Mouse (Mus musculus) layer of hippocampus, adult 9-10 months (tissue): ENCODE measurements around the gene Hivep2.

ENCODE experiments used
- DNase-seq: peaks from one replicate; pipeline ENCODE4 v3.0.0; 2022; ENCODE audit warnings: low spot score

Gene Hivep2

DNA sequence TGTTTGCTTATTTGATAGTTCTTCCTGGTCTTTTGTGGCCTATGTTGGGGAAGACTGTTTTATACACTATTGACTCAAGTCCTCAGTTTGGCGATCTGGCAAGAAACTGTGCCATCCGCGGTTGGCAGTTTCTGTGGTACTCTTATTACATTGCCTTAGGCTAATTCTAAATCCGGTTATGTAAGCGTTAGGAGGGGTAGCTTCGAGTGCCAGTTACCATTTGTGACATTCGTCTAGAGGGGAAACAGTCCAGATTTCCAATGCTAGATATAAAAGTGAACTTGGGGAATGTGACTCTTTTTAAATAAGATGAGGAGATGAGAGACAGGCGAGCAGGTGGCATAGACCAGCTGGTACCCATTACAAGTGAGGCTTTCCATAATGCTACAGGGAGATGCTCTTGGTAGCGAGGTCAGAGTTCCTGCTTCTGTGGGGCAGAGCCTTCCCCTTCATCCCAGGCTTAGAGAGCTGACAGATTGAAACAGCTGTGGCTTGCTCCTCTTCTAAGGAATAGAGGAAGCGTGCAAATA is 83.1 kb downstream of the Hivep2 start:
- DNase-seq = no peak

DNA sequence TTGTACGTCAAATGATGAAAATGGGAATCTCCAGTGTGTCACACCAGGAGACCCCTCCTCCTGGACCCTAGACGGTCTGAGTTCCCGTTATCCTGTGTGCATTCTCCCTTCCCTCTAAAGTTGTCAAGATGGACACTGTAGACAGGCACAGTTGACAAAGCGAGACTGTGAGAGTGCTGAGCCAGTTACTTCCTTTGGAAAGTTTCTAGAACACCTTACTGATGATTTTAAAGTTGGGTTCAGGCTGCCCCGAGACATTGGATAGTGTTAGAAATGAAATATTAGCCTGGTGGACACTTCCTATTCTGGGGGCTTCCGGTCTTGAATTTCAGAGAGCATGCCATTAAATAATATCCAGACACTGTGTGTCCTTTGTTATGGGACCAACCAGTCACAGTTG is 83.8 kb downstream of the Hivep2 start:
- no peak for DNase-seq

DNA sequence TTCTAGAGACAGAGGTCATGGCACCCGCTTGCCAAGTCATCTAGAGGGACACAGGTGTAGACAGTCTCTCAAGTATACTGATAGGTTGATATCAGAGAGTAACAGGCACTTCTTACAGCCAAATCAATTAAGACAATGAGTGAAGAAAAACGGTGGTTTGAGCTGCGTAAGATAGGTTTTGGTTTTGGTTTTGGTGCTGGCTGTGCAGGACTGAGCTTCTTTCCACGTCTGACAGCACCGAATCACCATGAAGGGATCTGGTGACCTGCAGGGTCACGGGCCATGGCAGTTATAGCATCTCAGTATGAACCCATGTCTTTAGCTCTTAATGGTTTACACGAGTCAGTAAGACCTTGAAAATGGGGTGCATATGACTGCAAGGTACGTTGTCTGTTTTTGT is 84.7 kb downstream of the Hivep2 start:
- DNase-seq = no peak

DNA sequence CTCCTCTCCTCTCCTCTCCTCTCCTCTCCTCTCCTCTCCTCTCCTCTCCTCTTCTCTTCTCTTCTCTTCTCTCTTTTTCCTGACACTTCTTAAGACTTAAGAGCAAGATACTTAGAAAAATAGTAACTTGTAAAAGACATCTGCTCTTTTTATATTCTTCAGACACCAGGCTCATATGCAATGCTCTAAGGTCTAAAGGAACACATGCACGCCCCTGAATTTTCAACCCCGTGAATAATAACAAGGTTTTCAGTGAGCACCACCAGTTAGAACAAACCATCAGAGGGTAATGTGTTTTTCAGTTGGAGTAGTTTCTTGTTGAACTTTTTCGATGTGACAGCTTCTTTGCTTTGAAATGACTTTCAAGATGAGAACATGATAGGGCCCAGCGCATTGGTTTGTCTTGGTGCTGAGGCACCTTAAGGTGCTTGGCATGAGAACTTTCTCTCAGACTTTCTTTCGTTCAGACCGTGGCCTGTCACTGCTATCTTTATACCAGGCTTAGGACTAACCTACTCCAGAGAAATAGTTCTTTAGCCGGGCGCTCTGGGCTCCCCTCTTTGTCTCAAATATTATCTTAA is 86.3 kb downstream of the Hivep2 start:
- DNase-seq = no peak

DNA sequence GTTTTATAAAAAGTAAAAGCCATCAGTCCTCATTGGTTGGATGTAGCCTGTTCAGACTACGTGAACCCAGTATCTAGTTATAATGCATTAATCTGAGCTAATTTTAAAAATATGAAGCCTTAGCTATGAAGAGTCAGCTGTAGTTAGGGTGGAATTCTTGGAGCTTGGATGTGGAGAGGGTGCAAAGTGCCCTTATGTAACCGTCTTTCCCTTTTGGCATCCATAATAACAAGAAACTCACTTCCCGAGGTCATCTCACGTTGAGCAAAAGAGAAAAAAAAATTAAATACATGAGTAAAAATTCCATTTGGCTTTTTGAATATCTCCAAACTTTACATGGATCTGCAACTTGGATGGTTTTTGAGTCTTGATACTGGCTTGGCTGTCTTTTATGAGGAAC is 89.0 kb downstream of the Hivep2 start:
- no peak for DNase-seq

DNA sequence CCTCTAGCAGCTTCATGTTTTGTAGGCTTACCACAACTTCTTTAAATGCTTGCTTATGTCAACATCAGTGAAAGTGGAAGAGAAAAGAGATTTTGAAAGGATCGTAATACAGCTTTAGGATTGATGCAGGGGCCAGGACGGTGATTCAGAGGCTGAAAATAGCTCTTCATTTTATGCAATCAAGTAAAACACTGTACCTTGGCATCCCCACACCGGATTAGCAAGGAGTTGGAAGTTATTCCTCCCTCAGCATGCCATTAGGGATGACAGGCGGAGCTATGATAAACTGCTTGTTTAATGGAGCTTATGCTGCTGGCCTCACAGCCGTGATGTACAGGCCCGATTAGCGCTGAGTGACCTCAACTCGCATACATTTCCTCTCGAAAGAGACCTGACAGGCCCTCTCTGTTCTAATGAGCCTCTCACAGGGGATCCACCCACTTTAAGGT is 89.7 kb downstream of the Hivep2 start:
- no peak for DNase-seq

DNA sequence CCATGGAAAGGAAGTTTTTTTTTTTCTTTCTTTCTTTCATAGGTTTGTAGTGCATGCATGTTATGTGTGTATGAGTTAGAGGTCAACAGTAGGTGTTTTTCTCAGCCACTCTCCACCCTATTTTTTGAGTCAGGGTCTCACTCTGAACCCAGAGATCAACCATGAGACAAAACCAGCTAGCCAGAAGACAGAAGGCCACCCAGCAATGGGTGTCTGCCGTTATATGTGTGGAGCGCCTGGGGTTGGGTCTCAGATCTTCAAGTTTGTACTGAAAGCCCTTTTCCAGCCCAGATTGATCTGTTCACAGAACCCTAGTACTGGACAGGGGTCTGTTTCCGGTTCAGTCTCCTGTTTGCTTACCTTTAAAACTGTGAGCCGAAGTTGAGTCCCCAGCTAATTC is 90.2 kb downstream of the Hivep2 start:
- DNase-seq = no peak

DNA sequence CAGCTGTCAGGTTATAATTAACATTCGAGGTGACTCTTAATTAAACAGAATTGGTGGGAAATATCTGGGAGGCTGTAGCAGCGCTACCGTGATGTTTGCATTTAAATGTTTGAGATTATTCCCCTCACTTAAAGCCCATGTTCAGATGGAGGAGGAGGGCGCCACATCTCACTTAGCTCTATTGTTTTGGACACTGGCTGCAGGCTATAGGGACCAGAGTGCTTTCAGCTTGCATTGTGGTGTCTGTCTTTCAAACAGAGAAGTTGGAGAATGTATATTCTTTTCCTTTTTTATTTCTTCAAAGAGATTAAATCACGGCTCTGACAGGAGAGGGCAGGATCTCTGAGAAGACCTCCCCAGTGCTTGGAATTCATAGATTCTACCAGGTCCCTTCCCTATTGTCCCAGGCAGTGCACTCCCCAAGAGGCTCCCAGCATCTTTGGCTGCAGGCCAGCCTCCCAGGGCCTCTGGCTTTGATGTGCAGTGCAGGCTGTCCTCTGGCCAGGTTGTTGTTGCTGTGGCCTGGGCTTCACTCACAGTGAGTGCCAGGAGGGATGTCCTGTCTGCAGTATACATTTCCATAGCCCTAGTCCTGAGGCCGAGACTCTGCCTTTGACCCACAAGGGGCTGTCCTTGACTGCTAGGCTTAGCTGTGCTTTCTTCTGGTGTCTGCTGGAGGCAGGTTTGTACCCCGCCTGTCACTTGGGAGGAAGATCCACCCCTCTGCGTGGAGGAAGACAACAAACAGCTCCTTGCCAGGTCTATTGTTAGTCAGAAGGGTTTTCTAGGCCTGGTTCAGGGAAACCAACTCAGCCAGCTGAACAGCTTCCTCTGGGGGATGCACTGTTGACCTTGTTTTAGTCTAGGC is 90.9 kb downstream of the Hivep2 start:
- DNase-seq = no peak

DNA sequence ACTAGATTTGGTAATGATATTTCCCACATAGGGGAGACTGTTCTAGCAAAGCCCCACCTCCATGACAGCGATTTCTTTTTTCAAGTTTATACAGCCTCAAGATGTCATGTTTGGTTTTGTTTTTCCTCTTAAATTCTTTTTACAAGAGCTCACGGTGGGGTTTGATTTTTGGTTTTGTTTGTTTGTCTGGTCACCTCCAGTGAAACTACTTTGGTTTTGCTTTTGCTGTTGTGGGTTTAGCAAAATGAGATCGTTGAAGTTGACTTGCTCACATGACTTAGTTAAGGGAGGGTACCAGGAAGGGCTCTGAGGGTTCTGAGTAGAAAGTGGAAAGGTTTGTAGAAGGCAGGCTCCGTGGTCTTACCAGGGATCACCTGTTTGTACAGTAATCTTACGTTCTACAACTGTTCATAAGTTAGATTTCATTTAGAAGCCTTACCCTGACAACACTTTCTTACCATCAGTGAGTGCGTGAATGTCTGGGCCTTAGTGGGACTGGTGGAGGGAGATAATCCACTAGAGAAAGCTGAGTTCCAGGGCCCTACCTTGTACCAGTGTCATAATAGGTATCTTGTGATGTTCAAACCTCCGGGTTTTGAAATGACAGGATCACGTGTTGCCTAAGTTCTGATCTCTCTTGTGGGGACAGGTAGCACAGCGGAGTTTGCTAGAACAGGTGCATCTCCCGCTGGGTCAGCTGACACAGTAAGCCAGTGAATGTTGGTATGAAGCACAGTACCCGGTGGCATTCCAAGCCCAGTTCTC is 92.1 kb downstream of the Hivep2 start:
- DNase-seq = no peak

DNA sequence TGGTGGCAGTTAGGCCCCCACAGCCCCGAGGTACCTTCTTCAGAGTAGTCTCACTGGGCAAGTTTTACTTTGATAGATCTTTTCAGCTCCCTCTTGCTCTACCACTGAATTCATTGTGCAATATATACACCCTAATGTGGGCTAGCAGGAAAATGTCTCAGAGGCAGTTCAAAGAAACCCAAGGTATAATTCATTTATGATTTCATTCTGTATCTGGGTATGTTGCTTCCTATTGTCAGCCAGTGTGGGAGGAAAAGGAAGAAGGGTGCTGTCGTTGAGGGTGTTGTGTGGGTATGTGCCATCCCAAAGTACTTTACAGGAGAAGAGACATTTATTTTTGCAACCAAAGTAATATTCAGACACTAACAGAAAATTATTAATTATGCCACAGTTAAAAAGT is 92.9 kb downstream of the Hivep2 start:
- DNase-seq = no peak

DNA sequence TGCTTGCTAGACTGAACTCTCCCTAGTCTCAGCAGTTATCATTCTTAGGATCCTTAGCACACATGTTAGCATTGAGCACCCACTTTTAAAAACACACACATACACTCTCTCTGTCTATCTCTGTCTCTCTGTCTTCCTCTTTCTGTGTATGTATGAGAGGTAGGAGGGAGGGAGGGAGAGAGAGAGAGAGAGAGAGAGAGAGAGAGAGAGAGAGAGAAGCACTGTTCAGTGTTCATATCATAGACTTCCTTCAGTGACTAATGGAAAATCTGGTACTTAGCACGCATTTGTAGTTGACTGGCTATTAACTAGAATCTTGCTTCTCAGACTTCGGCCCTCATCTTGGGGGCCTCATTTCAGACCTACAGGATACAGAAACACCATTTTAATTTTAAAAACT is 93.7 kb downstream of the Hivep2 start:
- DNase-seq = no peak

DNA sequence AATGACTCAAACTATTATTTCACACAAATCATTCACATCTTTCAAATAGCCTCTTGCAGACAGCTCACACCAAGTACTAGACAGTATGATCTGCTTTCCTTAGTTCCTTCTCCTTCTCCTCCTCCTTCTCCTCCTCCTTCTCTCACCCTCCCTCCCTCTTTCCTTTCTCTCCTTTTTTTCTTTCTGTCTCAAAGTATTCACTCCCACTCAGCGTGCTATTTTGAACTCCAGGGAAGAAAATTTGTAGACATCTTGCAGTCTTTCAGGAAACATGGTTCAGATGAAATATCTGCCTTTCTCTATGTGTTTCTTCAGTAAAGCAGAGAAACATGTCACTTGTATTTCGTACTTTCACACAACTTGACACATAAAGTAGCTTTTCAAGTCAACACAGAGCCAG is 94.4 kb downstream of the Hivep2 start:
- no peak for DNase-seq

DNA sequence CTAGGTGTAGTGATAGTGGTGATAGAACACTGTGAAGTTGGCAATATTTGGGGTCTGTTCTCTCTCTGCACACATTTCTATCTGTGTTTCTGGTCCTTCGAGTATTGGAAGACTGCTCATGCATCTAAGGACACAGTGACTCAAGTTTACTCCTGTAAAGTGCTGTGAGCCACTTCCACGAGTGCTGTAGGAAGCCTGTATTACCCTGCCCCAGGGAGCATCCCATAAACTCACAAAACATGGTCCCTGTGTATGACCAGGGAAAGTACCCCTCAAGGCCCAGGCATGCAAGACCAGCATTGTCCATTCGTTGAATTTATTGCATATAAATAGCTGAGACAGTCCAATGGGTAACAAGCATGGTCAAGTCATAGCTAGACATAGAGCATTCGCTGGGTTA is 97.4 kb downstream of the Hivep2 start:
- DNase-seq = no peak

DNA sequence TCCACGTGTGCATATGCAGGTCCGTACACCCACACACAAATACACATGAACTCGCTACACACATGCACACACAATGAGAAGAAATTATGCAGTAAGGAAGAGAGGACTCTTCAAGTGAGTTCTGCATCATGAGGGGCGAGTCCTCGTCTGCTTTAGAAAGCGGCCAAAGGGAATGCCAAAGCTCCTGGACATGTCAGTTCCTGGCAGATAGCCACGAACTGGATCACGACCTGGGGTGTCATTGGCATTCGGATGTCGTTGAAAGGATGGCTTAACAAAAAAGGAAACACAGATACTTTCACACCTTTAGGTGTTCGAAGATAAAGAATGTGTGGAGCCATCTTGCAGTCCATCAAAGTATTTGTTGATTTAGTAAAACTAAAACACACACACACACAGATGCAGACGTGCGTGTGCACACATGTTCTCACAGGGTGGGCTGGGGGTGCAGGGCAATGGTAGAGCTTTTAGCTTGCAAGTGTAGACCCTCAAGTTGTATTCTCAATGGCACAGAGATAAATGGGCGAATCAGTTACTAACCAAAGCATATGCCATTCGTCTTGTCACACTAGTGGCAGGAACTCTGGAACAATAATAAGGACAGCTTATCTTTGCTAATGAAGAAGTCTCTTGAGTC is 99.0 kb downstream of the Hivep2 start:
- no peak for DNase-seq

DNA sequence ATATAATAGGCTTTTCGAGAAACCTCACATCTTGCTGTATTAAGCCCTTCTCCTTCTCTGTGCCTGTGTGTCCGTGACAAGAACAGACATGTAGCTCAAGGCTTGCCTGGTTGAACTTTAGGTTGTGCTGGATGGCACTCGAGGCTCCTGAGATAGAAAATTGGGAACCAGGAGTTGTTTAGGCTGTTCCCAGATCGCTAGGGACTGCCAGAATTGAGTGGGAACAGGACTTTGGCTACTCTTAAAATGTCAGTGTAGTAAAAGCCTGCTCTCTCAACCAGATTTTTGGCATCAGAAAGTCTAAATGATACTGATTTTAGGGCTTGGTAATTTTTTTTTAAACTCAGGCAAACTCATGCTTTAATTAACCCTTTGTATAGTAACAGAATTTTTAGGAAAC is 101.9 kb downstream of the Hivep2 start:
- no peak for DNase-seq

DNA sequence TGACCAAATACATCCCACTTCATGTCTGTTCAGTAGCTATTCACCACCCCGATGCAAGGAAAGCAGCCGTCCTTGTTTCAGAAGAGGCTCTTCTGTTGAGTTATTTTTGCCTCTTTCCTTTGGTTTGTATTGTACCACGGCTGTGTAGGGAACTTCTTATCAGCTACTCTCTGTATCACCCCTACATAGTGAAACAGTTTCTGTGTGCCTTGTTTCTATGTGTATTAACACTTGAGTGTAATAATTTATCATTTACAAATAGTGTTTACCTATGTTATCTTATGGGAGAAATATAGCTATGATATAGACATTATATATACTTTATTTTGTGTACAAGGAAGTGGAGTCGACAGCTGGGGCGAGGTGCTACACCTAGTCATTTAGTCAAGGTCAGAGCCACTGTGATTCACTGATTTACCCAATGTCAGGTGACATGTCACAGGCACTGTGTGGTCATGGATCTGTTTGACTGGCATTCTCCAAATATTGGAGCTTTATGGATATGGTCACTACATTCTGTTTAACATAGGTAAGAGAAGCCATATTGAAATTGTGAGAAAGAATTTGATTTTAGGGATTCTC is 104.7 kb downstream of the Hivep2 start:
- DNase-seq = no peak

DNA sequence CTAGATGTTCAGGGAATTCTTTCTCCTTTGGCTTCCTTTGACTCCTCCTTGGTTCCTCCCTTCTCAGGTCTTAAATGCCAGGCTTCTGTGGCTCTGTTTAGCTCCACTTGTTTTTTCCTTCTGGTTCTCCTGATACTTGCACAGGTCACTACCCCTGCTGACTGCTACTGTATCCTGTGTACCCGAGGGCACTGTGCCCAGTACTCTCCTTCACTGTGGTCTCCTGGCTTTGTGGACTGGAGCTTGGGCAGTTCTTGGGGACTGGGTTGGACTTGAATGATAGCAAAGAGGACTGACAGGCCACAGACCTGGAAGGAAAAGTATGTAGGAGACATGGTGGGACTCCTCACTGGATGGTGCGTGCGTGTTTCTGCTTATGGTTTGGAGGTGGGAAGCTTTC is 106.6 kb downstream of the Hivep2 start:
- DNase-seq = no peak

DNA sequence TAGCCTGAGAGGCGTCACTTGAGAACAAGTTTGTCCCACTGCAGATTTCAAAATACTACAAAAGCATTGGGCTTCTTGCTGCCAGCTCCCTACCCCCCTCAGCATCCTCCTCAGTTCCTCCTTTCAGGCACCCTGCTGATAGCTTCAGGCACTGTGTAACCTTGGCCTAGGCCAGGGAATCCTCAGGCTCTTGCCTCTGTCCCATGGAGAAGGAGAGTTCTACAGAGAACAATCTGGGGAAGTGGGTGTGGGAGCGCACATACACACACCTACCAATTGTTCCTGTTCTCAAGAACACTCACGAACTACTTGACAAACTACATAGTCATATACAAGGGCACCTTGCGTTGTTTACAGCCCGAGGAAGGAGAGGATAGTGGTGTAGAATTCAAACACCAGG is 109.9 kb downstream of the Hivep2 start:
- no peak for DNase-seq

DNA sequence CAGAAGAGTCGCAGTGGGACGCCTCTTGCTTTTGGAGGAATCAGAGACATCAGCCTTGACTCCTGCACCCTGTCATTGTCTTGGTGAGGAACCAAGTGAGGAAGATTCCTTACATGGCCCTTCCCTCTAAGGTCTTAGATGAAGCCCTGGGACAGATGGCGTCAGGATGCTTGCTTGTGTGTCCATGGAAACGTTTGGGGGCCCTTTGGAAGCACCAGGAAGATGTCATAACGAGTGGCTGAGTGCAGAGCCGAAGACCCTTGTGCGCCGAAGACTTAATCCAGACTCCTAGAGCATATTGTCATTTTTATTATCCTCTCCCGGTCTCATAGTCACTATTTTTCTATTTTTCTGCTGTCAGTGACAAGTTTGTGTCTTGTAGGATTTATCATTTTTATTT is 111.0 kb downstream of the Hivep2 start:
- DNase-seq = no peak

DNA sequence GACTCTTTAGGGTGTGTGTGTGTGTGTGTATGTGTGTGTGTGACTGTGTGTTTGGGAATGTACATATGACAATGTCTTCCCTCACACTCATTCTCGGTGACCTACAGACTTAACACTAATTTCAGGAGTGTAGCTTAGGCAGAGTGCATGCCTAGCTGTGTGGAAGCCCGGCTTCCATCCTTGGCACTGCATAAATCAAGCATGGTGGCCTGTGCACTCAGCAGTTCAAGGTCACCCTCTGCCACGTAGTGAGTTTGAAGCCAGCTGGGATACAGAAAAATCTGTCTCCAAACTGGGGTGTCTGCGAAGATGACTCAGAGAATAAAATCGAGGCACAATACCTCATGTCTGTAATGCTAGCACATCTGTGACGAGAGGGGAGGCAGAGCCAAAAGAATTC is 115.0 kb downstream of the Hivep2 start:
- no peak for DNase-seq

DNA sequence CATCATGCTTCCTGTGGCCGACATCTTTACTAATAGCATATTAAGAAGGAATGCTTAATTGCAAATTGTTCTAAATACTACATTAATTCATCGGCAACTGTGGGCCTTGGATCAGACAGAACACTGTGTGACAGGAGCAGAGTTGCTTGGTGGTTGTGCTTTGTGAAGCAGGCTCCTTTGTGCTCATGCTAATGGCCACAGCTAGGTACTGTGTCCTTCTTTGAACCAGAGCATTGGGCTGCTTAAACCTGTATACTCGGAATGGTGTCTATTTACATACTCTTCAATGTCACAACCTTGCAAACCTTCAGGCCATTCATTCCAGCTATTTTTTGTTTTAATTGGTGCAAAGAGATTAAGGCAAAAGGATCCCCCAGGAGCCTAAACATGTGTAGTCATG is 115.9 kb downstream of the Hivep2 start:
- DNase-seq = no peak

DNA sequence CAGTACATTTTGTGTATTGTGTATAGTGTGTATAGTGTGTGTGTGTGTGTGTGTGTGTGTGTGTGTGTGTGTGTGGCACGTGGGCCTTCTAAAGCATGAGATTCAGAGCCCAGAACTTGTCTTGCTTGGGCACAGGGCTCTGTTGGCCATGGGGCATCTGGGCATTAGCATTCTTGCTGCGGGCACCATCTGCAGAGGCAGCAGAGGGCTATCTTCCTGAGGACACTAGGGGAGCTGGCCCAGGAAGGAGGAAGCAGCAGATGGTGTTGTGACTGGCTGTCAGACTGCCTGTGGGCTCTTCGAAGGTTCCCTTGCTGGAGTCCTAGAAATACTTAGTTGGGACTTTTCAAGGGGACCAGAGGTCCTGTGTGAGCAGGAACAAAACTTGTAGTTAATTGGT is 116.4 kb downstream of the Hivep2 start:
- DNase-seq = no peak
